Mouse (Mus musculus) limb, embryonic 13.5 days (tissue): ENCODE data around the gene Abcc4. TPM values are rescaled to one million over a fixed set of nuclear protein-coding genes. Genes with fewer than 3 reads are reported as not detected.

Source experiments
- ATAC-seq: fragments of 200-750 bp; cut with Nextera tagmentation; 2 replicates; pipeline ENCODE4 v1.8.0; 2017; ENCODE audit warnings: low read depth, moderate number of reproducible peaks, moderate TSS enrichment; ENCODE audit not compliant: low FRiP score
- H3K27ac ChIP-seq: fragments of 300-500 bp; sonication (generic); 2 replicates; pipeline ENCODE4 v1.5.1; 2015; ENCODE audit warnings: inconsistent platforms, mild to moderate bottlenecking, moderate library complexity
- H3K27me3 ChIP-seq: fragments of 300-500 bp; sonication (generic); 2 replicates; pipeline ENCODE4 v1.6.1; 2015; ENCODE audit warnings: mild to moderate bottlenecking, inconsistent platforms
- H3K36me3 ChIP-seq: fragments of 300-500 bp; sonication (generic); 2 replicates; pipeline ENCODE4 v1.6.1; 2015; ENCODE audit warnings: inconsistent platforms, mild to moderate bottlenecking, moderate library complexity
- H3K4me1 ChIP-seq: fragments of 300-500 bp; sonication (generic); 2 replicates; pipeline ENCODE4 v1.6.1; 2015; ENCODE audit warnings: inconsistent platforms
- H3K4me2 ChIP-seq: fragments of 300-500 bp; sonication (generic); replicated peaks from 2 replicates; pipeline ENCODE4 v1.6.1; 2015; ENCODE audit warnings: inconsistent platforms, mild to moderate bottlenecking, moderate library complexity
- H3K4me3 ChIP-seq: fragments of 300-500 bp; sonication (generic); 2 replicates; pipeline ENCODE4 v1.5.1; 2015; ENCODE audit warnings: moderate library complexity, mild to moderate bottlenecking, inconsistent platforms
- H3K9ac ChIP-seq: fragments of 300-500 bp; sonication (generic); 2 replicates; pipeline ENCODE4 v1.6.1; 2015; ENCODE audit warnings: mild to moderate bottlenecking, inconsistent platforms
- H3K9me3 ChIP-seq: fragments of 300-500 bp; sonication (generic); 2 replicates; pipeline ENCODE4 v1.6.1; 2016; ENCODE audit warnings: inconsistent platforms
- WGBS: fragments of 180-500 bp; shearing (Covaris S2); methylation state at CpG from one replicate; pipeline ENCODE4 v1.1.7; 2015; 5-methylcytosine and 5-hydroxymethylcytosine counted together
- polyA plus RNA-seq: library from polyadenylated mRNA; unstranded; fragments of >200 nt; fragmentation: Nextera tagmentation; extraction: Ambion mirVana; gene quantifications from 2 replicates; pipeline ENCODE4 v1.2.1, GENCODE M21; 2015

Gene Abcc4
- polyA plus RNA-seq, 1 experiment from 2014 or later, result 1.4 TPM

- Histone ChIP-seq H3K4me1 (peaks cover 18% of the 10 kb centered on the region), H3K27ac (no peak overlapping the region), H3K9me3 (peaks cover 4% of the 10 kb centered on the region; the same call in 1 of the 2 replicates), H3K27me3 (peaks cover 59% of the 10 kb centered on the region), H3K9ac (peak overlapping the region; percentile 67), H3K36me3 (no peaks in the 10 kb centered on the region), H3K4me2 (peak overlapping the region; percentile 98), H3K4me3 (peak overlapping the region; percentile 62)
- 14% methylated on average over 20 of the region's 20 CpGs for WGBS
- ATAC-seq, result no peak; the same call in 1 of the 2 replicates
Measured at GRCm38 (mm10) chr14:118473188-118473830, 232.7 kb downstream of the Abcc4 start.

- Histone ChIP-seq H3K27ac (no peak overlapping the region), H3K4me1 (no peaks in the 10 kb centered on the region), H3K4me2 (no peak overlapping the region), H3K36me3 (no peaks in the 10 kb centered on the region), H3K27me3 (peaks cover 4% of the 10 kb centered on the region), H3K4me3 (no peak overlapping the region), H3K9ac (no peak overlapping the region), H3K9me3 (no peaks in the 10 kb centered on the region)
- ATAC-seq, result no peak
- 79% methylated on average over 2 of the region's 2 CpGs for WGBS
Measured at GRCm38 (mm10) chr14:118465331-118465730, 240.7 kb downstream of the Abcc4 start.

- H3K9me3 ChIP-seq, result no peaks in the 10 kb centered on the region
- no peak overlapping the region for H3K9ac ChIP-seq
- no peak overlapping the region for H3K4me3 ChIP-seq
- no peaks in the 10 kb centered on the region for H3K27me3 ChIP-seq
- no peak overlapping the region for H3K4me2 ChIP-seq
- no peaks in the 10 kb centered on the region for H3K36me3 ChIP-seq
- ATAC-seq, result no peak
- no peaks in the 10 kb centered on the region for H3K4me1 ChIP-seq
- WGBS, result 84% methylated on average over 3 of the region's 3 CpGs
- no peak overlapping the region for H3K27ac ChIP-seq
Measured at GRCm38 (mm10) chr14:118464401-118464800, 241.6 kb downstream of the Abcc4 start.

GRCm38 (mm10) chr14:118452572-118452971 is 253.4 kb downstream of the Abcc4 start:
- peaks cover 23% of the 10 kb centered on the region for H3K27me3 ChIP-seq
- no peak for ATAC-seq
- peaks cover 4% of the 10 kb centered on the region; the same call in 1 of the 2 replicates for H3K4me1 ChIP-seq
- H3K36me3 ChIP-seq, result no peaks in the 10 kb centered on the region
- H3K27ac ChIP-seq, result no peak overlapping the region
- H3K4me2 ChIP-seq, result no peak overlapping the region
- 78% methylated on average over 4 of the region's 4 CpGs for WGBS
- no peak overlapping the region for H3K4me3 ChIP-seq
- H3K9me3 ChIP-seq, result no peaks in the 10 kb centered on the region
- no peak overlapping the region for H3K9ac ChIP-seq

GRCm38 (mm10) chr14:118440155-118440554 is 265.9 kb downstream of the Abcc4 start:
- no peak overlapping the region for H3K4me2 ChIP-seq
- no peak for ATAC-seq
- H3K9ac ChIP-seq, result no peak overlapping the region
- peaks cover 83% of the 10 kb centered on the region for H3K27me3 ChIP-seq
- no peak overlapping the region for H3K4me3 ChIP-seq
- H3K4me1 ChIP-seq, result peaks cover 13% of the 10 kb centered on the region
- no peaks in the 10 kb centered on the region for H3K36me3 ChIP-seq
- 68% methylated on average over 8 of the region's 8 CpGs for WGBS
- H3K9me3 ChIP-seq, result no peaks in the 10 kb centered on the region
- H3K27ac ChIP-seq, result no peak overlapping the region

- Histone ChIP-seq H3K4me1 (peaks cover 13% of the 10 kb centered on the region), H3K36me3 (no peaks in the 10 kb centered on the region), H3K4me3 (peak overlapping the region; percentile 45), H3K9ac (peak overlapping the region; percentile 58), H3K4me2 (peak overlapping the region; percentile 94), H3K27me3 (peaks cover 94% of the 10 kb centered on the region), H3K27ac (no peak overlapping the region), H3K9me3 (no peaks in the 10 kb centered on the region)
- peak; percentile 76 for ATAC-seq
- under 1% methylated on average over 36 of the region's 36 CpGs for WGBS
Measured at GRCm38 (mm10) chr14:118437156-118437931, 268.7 kb downstream of the Abcc4 start.

- no peaks in the 10 kb centered on the region for H3K36me3 ChIP-seq
- peaks cover 88% of the 10 kb centered on the region for H3K27me3 ChIP-seq
- H3K9me3 ChIP-seq, result no peaks in the 10 kb centered on the region
- H3K4me3 ChIP-seq, result peak overlapping the region; percentile 45
- H3K27ac ChIP-seq, result no peak overlapping the region
- under 1% methylated on average over 31 of the region's 31 CpGs for WGBS
- peaks cover 13% of the 10 kb centered on the region for H3K4me1 ChIP-seq
- H3K4me2 ChIP-seq, result peak overlapping the region; percentile 94
- ATAC-seq, result peak; percentile 79
- H3K9ac ChIP-seq, result peak overlapping the region; percentile 58
Measured at GRCm38 (mm10) chr14:118436791-118437155, 269.2 kb downstream of the Abcc4 start.

GRCm38 (mm10) chr14:118435676-118436330 is 270.2 kb downstream of the Abcc4 start:
- Histone ChIP-seq H3K9me3 (no peaks in the 10 kb centered on the region), H3K27me3 (peaks cover 78% of the 10 kb centered on the region), H3K4me3 (no peak overlapping the region), H3K36me3 (no peaks in the 10 kb centered on the region), H3K4me1 (peaks cover 13% of the 10 kb centered on the region), H3K27ac (no peak overlapping the region), H3K9ac (no peak overlapping the region), H3K4me2 (no peak overlapping the region)
- 16% methylated on average over 12 of the region's 12 CpGs for WGBS
- no peak for ATAC-seq

- no peak overlapping the region for H3K4me3 ChIP-seq
- ATAC-seq, result no peak
- H3K9ac ChIP-seq, result no peak overlapping the region
- no peaks in the 10 kb centered on the region for H3K36me3 ChIP-seq
- H3K27me3 ChIP-seq, result peaks cover 71% of the 10 kb centered on the region
- H3K4me1 ChIP-seq, result peaks cover 13% of the 10 kb centered on the region
- H3K4me2 ChIP-seq, result no peak overlapping the region
- H3K27ac ChIP-seq, result no peak overlapping the region
- WGBS, result 83% methylated on average over 4 of the region's 4 CpGs
- no peaks in the 10 kb centered on the region for H3K9me3 ChIP-seq
Measured at GRCm38 (mm10) chr14:118434842-118435241, 271.2 kb downstream of the Abcc4 start.

- no peaks in the 10 kb centered on the region for H3K36me3 ChIP-seq
- H3K9me3 ChIP-seq, result no peaks in the 10 kb centered on the region
- no peak overlapping the region for H3K27ac ChIP-seq
- H3K4me1 ChIP-seq, result peaks cover 13% of the 10 kb centered on the region
- ATAC-seq, result no peak
- H3K9ac ChIP-seq, result no peak overlapping the region
- 70% methylated on average over 6 of the region's 6 CpGs for WGBS
- H3K4me3 ChIP-seq, result no peak overlapping the region
- H3K27me3 ChIP-seq, result peaks cover 61% of the 10 kb centered on the region
- H3K4me2 ChIP-seq, result no peak overlapping the region
Measured at GRCm38 (mm10) chr14:118433848-118434247, 272.2 kb downstream of the Abcc4 start.
